Mouse (Mus musculus): ENCODE data around the gene Brd3.

- no peak for TF ChIP-seq CTCF (IDR thresholded peaks at IDR 0.05; ENCODE audit: insufficient read depth, low read depth, low read length)
- TF ChIP-seq POLR2A (IDR thresholded peaks at IDR 0.05; ENCODE audit: insufficient read depth, low read depth, low read length), result no peak
Observed at GRCm38 (mm10) chr2:27470535-27470934, 36.9 kb downstream of the Brd3 start.

All from olfactory bulb, adult 2 months (tissue).